Mouse (Mus musculus): ENCODE results near the gene Atp9a. TPM values are rescaled to one million over a fixed set of nuclear protein-coding genes. Genes with fewer than 3 reads are reported as not detected.

The Atp9a gene
- polyA plus RNA-seq, 1 experiment from 2014 or later, result 15.0 TPM

GRCm38 (mm10) chr2:168615160-168615559 lies 127.0 kb downstream of the Atp9a start:
- no peaks in the 10 kb centered on the region for H3K27me3 ChIP-seq (ENCODE audit: insufficient read depth, low read length)
- 0 out of 2 replicates have a peak, but pooled peaks cover 4% of the 10 kb centered on the region for H3K4me1 ChIP-seq (replicated peaks; ENCODE audit: insufficient read depth, low read length)
- DNase-seq (ENCODE audit: low spot score), result no peak
- H3K4me2 ChIP-seq (ENCODE audit: low read length), result no peak overlapping the region
- no peaks in the 10 kb centered on the region for H3K36me3 ChIP-seq (ENCODE audit: insufficient read depth, low read length)
- H3K9ac ChIP-seq (ENCODE audit: low read depth, low read length), result no peak overlapping the region
- H3K9me3 ChIP-seq (replicated peaks; ENCODE audit: low read length), result no peaks in the 10 kb centered on the region
- H3K27ac ChIP-seq, result no peak overlapping the region
- no peak for ATAC-seq (replicated peaks; ENCODE audit: low FRiP score, low read depth)
- WGBS, result 69% methylated on average over 3 of the region's 3 CpGs
- TF ChIP-seq CTCF (IDR thresholded peaks at IDR 0.05; ENCODE audit: low read depth), result no peak
- H3K4me3 ChIP-seq (replicated peaks; ENCODE audit: low read depth, low read length), result no peak overlapping the region

GRCm38 (mm10) chr2:168614170-168614872 lies 127.9 kb downstream of the Atp9a start:
- Histone ChIP-seq H3K4me2 (ENCODE audit: low read length) (no peak overlapping the region), H3K9me3 (replicated peaks; ENCODE audit: low read length) (no peaks in the 10 kb centered on the region), H3K9ac (ENCODE audit: low read depth, low read length) (no peak overlapping the region), H3K36me3 (ENCODE audit: insufficient read depth, low read length) (no peaks in the 10 kb centered on the region), H3K27me3 (ENCODE audit: insufficient read depth, low read length) (no peaks in the 10 kb centered on the region), H3K4me1 (replicated peaks; ENCODE audit: insufficient read depth, low read length) (0 out of 2 replicates have a peak, but pooled peaks cover 4% of the 10 kb centered on the region), H3K27ac (no peak overlapping the region), H3K4me3 (replicated peaks; ENCODE audit: low read depth, low read length) (no peak overlapping the region)
- WGBS, result 76% methylated on average over 18 of the region's 18 CpGs
- ATAC-seq (replicated peaks; ENCODE audit: low FRiP score, low read depth) (no peak; the same call in 1 of the 2 replicates), DNase-seq (ENCODE audit: low spot score) (peak; percentile 59)
- no peak for TF ChIP-seq CTCF (IDR thresholded peaks at IDR 0.05; ENCODE audit: low read depth)

DNA sequence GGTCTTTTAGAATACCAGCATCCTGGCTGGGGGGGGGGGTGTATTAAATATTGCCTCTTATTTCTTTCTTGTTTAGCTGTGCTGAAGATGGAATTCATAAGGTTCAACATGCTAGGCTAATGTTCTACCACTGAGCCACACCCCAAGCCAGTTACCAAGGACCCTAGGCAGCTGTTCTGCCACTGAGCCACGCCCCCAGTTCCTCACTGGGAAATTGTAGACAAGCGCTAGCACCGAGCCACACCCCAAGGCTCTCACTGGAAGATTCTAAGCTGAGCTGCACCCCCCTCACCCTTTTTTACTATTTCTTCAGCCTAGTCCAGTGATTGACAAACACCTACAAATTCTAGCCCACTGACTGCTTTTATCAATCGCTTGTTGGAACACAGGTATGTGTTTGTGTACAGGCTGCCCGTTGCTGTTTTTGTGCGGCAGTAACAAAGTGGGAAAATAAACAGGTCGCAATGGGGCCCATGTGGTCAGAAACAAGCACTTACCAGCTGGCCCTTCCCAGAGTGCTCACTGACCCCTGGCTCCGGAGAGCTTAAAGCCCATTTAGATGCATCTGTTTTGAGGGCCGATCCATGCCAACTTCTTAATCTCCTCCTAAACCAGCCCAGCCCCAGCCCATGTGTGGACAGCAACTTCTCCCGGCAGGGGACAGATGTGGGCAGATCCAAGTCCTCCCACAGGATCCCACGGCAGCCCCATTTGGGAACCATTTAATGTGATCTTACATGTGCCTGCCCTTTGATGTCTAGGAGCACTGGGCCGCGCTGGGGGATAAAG lies 128.9 kb downstream of the Atp9a start:
- Histone ChIP-seq H3K27ac (no peak overlapping the region), H3K9me3 (replicated peaks; ENCODE audit: low read length) (no peaks in the 10 kb centered on the region), H3K36me3 (ENCODE audit: insufficient read depth, low read length) (no peaks in the 10 kb centered on the region), H3K4me2 (ENCODE audit: low read length) (no peak overlapping the region), H3K4me3 (replicated peaks; ENCODE audit: low read depth, low read length) (no peak overlapping the region), H3K27me3 (ENCODE audit: insufficient read depth, low read length) (no peaks in the 10 kb centered on the region), H3K9ac (ENCODE audit: low read depth, low read length) (no peak overlapping the region), H3K4me1 (replicated peaks; ENCODE audit: insufficient read depth, low read length) (0 out of 2 replicates have a peak, but pooled peaks cover 4% of the 10 kb centered on the region)
- peak; percentile 53; the same call in 1 of the 2 replicates for ATAC-seq (replicated peaks; ENCODE audit: low FRiP score, low read depth)
- peak; percentile 64 for DNase-seq (ENCODE audit: low spot score)
- no peak for TF ChIP-seq CTCF (IDR thresholded peaks at IDR 0.05; ENCODE audit: low read depth)
- WGBS, result 24% methylated on average over 13 of the region's 13 CpGs

DNA sequence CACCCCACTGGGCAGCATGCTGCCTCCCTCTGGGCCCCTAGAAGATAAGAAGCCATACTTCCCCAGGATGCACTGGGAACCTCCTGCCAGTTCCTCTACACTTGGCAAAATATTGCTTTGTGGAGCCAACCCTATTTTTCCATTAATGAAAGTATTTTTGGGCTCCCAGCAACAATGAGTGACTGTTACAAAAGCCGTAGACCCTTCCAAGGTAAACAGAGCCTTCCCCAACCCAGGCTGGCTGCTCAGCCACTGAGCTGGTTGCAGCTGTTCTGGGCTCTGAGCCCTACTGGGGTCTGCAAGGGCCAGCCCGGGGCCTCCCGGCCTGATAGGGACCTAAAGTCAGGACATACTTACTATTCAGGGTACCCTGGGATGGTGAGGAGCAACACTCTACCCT lies 131.3 kb downstream of the Atp9a start:
- DNase-seq (ENCODE audit: low spot score) (no peak), ATAC-seq (replicated peaks; ENCODE audit: low FRiP score, low read depth) (no peak)
- WGBS, result 61% methylated on average over 3 of the region's 3 CpGs
- Histone ChIP-seq H3K4me3 (replicated peaks; ENCODE audit: low read depth, low read length) (no peak overlapping the region), H3K27ac (no peak overlapping the region), H3K4me2 (ENCODE audit: low read length) (no peak overlapping the region), H3K27me3 (ENCODE audit: insufficient read depth, low read length) (no peaks in the 10 kb centered on the region), H3K4me1 (replicated peaks; ENCODE audit: insufficient read depth, low read length) (0 out of 2 replicates have a peak, but pooled peaks cover 4% of the 10 kb centered on the region), H3K36me3 (ENCODE audit: insufficient read depth, low read length) (no peaks in the 10 kb centered on the region), H3K9me3 (replicated peaks; ENCODE audit: low read length) (no peaks in the 10 kb centered on the region), H3K9ac (ENCODE audit: low read depth, low read length) (no peak overlapping the region)
- TF ChIP-seq CTCF (IDR thresholded peaks at IDR 0.05; ENCODE audit: low read depth), result no peak

DNA sequence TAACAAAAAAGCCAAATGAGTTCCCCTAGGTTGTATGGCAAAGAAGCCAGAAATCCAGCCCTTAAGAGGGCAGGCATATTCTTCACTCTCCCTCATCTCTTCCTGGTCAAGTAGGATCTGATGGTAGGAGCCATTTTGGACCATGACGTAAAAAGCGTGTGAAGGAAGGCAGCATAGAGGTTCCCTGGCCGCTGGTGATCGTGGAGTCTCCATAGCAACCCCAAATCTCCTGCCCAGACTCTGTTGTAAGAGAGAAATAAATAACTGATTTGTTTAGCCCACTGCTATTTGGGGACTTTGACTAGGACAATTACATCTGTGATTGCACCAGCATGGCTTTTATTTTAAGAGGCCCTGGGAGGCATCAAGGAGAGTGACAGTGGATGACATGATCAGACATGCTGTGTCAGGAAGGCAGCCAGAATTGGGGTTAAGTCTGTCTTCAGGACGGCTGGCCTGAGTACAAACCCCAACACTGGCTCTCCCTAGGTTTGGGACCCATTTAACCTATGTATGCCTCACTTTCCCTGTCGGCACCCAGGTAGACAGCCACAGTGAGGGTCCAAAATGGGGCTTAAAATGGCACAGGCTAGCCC lies 132.5 kb downstream of the Atp9a start:
- H3K27me3 ChIP-seq (ENCODE audit: insufficient read depth, low read length), result no peaks in the 10 kb centered on the region
- H3K9ac ChIP-seq (ENCODE audit: low read depth, low read length), result no peak overlapping the region
- no peak overlapping the region for H3K27ac ChIP-seq
- H3K4me3 ChIP-seq (replicated peaks; ENCODE audit: low read depth, low read length), result no peak overlapping the region
- ATAC-seq (replicated peaks; ENCODE audit: low FRiP score, low read depth), result no peak
- no peaks in the 10 kb centered on the region for H3K36me3 ChIP-seq (ENCODE audit: insufficient read depth, low read length)
- no peaks in the 10 kb centered on the region for H3K9me3 ChIP-seq (replicated peaks; ENCODE audit: low read length)
- 57% methylated on average over 6 of the region's 6 CpGs for WGBS
- no peak for DNase-seq (ENCODE audit: low spot score)
- peaks cover 4% of the 10 kb centered on the region; the same call in 1 of the 2 replicates for H3K4me1 ChIP-seq (replicated peaks; ENCODE audit: insufficient read depth, low read length)
- no peak overlapping the region for H3K4me2 ChIP-seq (ENCODE audit: low read length)
- no peak for TF ChIP-seq CTCF (IDR thresholded peaks at IDR 0.05; ENCODE audit: low read depth)

DNA sequence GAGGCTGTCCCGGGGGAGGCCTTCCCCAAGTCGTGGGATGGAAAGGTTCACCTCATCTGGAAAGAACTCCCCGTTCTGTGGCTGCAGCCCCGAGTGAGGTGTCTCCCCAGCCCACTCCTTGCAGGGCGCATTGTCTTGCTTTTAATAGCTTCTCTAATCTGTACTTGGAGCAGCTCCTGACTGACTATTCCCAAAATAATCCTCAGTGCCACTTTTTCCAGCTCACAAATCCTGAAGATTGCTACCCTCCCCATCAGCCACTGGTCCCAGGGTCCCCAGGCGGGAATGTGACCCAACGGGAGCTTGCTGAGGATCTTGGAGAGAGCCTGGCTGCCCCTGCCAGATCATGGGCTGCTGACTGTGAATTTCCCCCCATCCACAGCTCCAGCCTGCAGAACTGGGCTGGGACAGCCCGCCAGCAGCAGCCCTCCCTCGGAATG lies 134.1 kb downstream of the Atp9a start:
- 42% methylated on average over 9 of the region's 9 CpGs for WGBS
- H3K4me1 ChIP-seq (replicated peaks; ENCODE audit: insufficient read depth, low read length), result peaks cover 2% of the 10 kb centered on the region; the same call in 1 of the 2 replicates
- ATAC-seq (replicated peaks; ENCODE audit: low FRiP score, low read depth), result no peak
- H3K4me3 ChIP-seq (replicated peaks; ENCODE audit: low read depth, low read length), result no peak overlapping the region
- H3K36me3 ChIP-seq (ENCODE audit: insufficient read depth, low read length), result no peaks in the 10 kb centered on the region
- no peak overlapping the region for H3K27ac ChIP-seq
- H3K9me3 ChIP-seq (replicated peaks; ENCODE audit: low read length), result no peaks in the 10 kb centered on the region
- no peak overlapping the region for H3K9ac ChIP-seq (ENCODE audit: low read depth, low read length)
- no peak for TF ChIP-seq CTCF (IDR thresholded peaks at IDR 0.05; ENCODE audit: low read depth)
- H3K27me3 ChIP-seq (ENCODE audit: insufficient read depth, low read length), result peaks cover 2% of the 10 kb centered on the region; the same call in 1 of the 2 replicates
- H3K4me2 ChIP-seq (ENCODE audit: low read length), result no peak overlapping the region
- DNase-seq (ENCODE audit: low spot score), result no peak
